Mouse (Mus musculus) embryonic facial prominence, embryonic 14.5 days (tissue): Measurements from ENCODE around the gene Gnpat. TPM values are rescaled to one million over a fixed set of nuclear protein-coding genes. Genes with fewer than 3 reads are reported as not detected.

Experiments used
- ATAC-seq: fragments of 200-750 bp; cut with Nextera tagmentation; 2 replicates; pipeline ENCODE4 v1.8.0; 2017; ENCODE audit warnings: low read depth, moderate number of reproducible peaks, moderate TSS enrichment
- DNase-seq: peaks from one replicate; pipeline ENCODE4 v3.0.0-alpha.2; 2015; ENCODE audit warnings: low spot score
- H3K27ac ChIP-seq: fragments of 300-500 bp; sonication (generic); replicated peaks from 2 replicates; pipeline ENCODE4 v1.5.1; 2014; ENCODE audit warnings: low read depth, mild to moderate bottlenecking, low read length, moderate library complexity
- H3K27me3 ChIP-seq: fragments of 300-500 bp; sonication (generic); replicated peaks from 2 replicates; pipeline ENCODE4 v1.6.1; 2014; ENCODE audit warnings: low read length; ENCODE audit not compliant: control insufficient read depth, insufficient read depth
- H3K36me3 ChIP-seq: fragments of 300-500 bp; sonication (generic); 2 replicates; pipeline ENCODE4 v1.6.1; 2014; ENCODE audit warnings: low read length, mixed read lengths; ENCODE audit not compliant: control insufficient read depth, insufficient read depth
- H3K4me1 ChIP-seq: fragments of 300-500 bp; sonication (generic); 2 replicates; pipeline ENCODE4 v1.6.1; 2014; ENCODE audit warnings: antibody characterized with exemption, low read length; ENCODE audit not compliant: control insufficient read depth, insufficient read depth
- H3K4me2 ChIP-seq: fragments of 300-500 bp; sonication (generic); 2 replicates; pipeline ENCODE4 v1.6.1; 2014; ENCODE audit warnings: low read depth, mild to moderate bottlenecking, low read length, moderate library complexity, mixed read lengths
- H3K4me3 ChIP-seq: fragments of 300-500 bp; sonication (generic); 2 replicates; pipeline ENCODE4 v1.5.1; 2014; ENCODE audit warnings: low read depth, mild to moderate bottlenecking, low read length
- H3K9ac ChIP-seq: fragments of 300-500 bp; sonication (generic); 2 replicates; pipeline ENCODE4 v1.6.1; 2014; ENCODE audit warnings: low read depth, mild to moderate bottlenecking, low read length, moderate library complexity, mixed read lengths
- H3K9me3 ChIP-seq: fragments of 300-500 bp; sonication (generic); 2 replicates; pipeline ENCODE4 v1.6.1; 2016; ENCODE audit warnings: low read length; ENCODE audit not compliant: control insufficient read depth
- WGBS: fragments of 180-500 bp; shearing (Covaris S2); extraction: QIAGEN DNeasy Blood & Tissue Kit; methylation state at CpG from one replicate; pipeline ENCODE4 v1.1.7; 2014; 5-methylcytosine and 5-hydroxymethylcytosine counted together
- polyA plus RNA-seq: library from polyadenylated mRNA; unstranded; fragments of >200 nt; fragmentation: Nextera tagmentation; extraction: Ambion mirVana; gene quantifications from 2 replicates; pipeline ENCODE4 v1.2.1, GENCODE M21; 2014

Gene Gnpat
- polyA plus RNA-seq, 1 experiment from 2014 or later, result 97.8 TPM

DNA sequence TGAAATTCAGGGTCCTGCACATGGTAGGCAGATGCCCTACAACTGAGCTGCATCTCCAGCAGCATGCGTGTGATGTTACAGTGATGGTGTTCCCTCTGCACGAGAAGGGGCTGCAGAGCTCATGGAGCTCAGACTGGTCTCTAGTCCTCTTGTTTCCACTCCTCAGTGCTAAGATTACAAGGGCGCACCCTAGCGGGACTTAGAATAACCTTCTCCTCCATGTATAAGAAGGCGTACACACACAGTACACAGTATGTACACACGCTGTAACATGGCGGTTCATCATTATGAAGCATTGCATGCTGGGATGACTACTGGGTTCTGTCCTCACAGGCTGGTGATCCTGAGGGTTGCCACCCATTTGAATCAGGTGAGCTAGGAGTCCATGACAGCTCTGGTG is 9.2 kb downstream of the Gnpat start:
- H3K36me3 ChIP-seq, result peaks cover 64% of the 10 kb centered on the region

GRCm38 (mm10) chr8:124872690-124873089 is 9.9 kb downstream of the Gnpat start:
- peaks cover 70% of the 10 kb centered on the region for H3K36me3 ChIP-seq
- H3K9me3 ChIP-seq, result no peaks in the 10 kb centered on the region
- H3K4me2 ChIP-seq, result no peak overlapping the region
- no peaks in the 10 kb centered on the region for H3K27me3 ChIP-seq
- no peaks in the 10 kb centered on the region for H3K4me1 ChIP-seq
- H3K9ac ChIP-seq, result no peak overlapping the region
- no peak overlapping the region for H3K27ac ChIP-seq
- DNase-seq (no peak), ATAC-seq (no peak)
- WGBS, result 97% methylated on average over 5 of the region's 5 CpGs
- H3K4me3 ChIP-seq, result no peak overlapping the region

More for the DNA sequence above, 9.2 kb downstream of the Gnpat start:
- no peaks in the 10 kb centered on the region for H3K4me1 ChIP-seq
- no peak overlapping the region for H3K27ac ChIP-seq
- H3K9ac ChIP-seq, result no peak overlapping the region
- WGBS, result 93% methylated on average over 7 of the region's 7 CpGs
- no peak overlapping the region for H3K4me2 ChIP-seq
- H3K4me3 ChIP-seq, result no peak overlapping the region
- DNase-seq, result no peak
- no peaks in the 10 kb centered on the region for H3K27me3 ChIP-seq
- ATAC-seq, result no peak
- H3K9me3 ChIP-seq, result no peaks in the 10 kb centered on the region

DNA sequence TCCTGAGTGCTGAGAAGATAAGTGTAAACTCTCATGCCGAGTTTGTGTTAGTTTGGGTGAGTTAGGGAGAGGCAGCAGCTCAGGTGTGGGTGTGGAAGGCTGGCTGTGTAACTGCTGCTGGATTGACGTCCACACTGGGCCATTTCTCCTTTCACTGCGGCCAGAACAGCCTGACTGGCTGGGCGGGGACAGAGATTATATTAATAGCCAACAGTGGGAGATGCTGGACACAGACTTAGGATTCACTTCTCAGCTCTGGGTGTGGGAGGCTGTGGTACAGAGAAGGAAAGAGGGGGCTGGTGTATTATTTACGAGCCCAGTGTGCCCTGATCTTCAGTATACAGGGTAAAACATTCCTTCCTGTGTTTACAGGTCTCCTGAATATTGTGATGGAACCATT is 15.3 kb downstream of the Gnpat start:
- DNase-seq (no peak), ATAC-seq (no peak)
- H3K27me3 ChIP-seq, result no peaks in the 10 kb centered on the region
- H3K9me3 ChIP-seq, result no peaks in the 10 kb centered on the region
- no peaks in the 10 kb centered on the region for H3K4me1 ChIP-seq
- H3K4me3 ChIP-seq, result no peak overlapping the region
- H3K36me3 ChIP-seq, result peaks cover 94% of the 10 kb centered on the region
- WGBS, result 83% methylated on average over 5 of the region's 5 CpGs
- no peak overlapping the region for H3K27ac ChIP-seq
- H3K9ac ChIP-seq, result no peak overlapping the region
- H3K4me2 ChIP-seq, result no peak overlapping the region

GRCm38 (mm10) chr8:124878946-124879526 is 16.2 kb downstream of the Gnpat start:
- DNase-seq (no peak), ATAC-seq (no peak)
- H3K4me1 ChIP-seq, result no peaks in the 10 kb centered on the region
- no peak overlapping the region for H3K4me3 ChIP-seq
- no peaks in the 10 kb centered on the region for H3K27me3 ChIP-seq
- H3K27ac ChIP-seq, result no peak overlapping the region
- peaks cover 94% of the 10 kb centered on the region for H3K36me3 ChIP-seq
- 87% methylated on average over 10 of the region's 10 CpGs for WGBS
- no peak overlapping the region for H3K4me2 ChIP-seq
- no peaks in the 10 kb centered on the region for H3K9me3 ChIP-seq
- H3K9ac ChIP-seq, result no peak overlapping the region

GRCm38 (mm10) chr8:124888385-124888784 is 25.6 kb downstream of the Gnpat start:
- no peaks in the 10 kb centered on the region for H3K27me3 ChIP-seq
- H3K27ac ChIP-seq, result no peak overlapping the region
- 95% methylated on average over 5 of the region's 5 CpGs for WGBS
- no peak overlapping the region for H3K4me2 ChIP-seq
- 0 out of 2 replicates have a peak, but pooled peaks cover 4% of the 10 kb centered on the region for H3K9me3 ChIP-seq
- peaks cover 86% of the 10 kb centered on the region for H3K36me3 ChIP-seq
- no peak overlapping the region for H3K4me3 ChIP-seq
- H3K4me1 ChIP-seq, result no peaks in the 10 kb centered on the region
- no peak for ATAC-seq
- DNase-seq, result no peak
- H3K9ac ChIP-seq, result no peak overlapping the region

DNA sequence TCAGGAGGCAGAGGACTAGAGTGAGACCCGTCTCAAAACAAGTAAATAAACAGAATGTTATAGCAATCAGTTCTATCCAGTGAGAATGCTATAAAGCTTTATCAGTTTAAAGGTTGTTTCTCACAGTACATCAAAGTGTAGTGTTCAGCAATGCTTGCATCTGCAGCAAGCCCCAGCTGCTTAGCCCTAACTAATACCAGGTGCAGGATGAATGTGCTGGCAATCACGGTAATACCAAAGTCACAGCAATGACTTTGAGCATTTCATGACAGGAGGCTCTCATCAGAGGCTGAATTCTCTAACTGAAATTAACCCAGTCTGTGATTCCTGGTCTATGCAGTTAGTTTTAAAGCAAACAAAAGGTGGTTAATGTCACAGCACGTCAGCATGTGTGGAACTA is 29.8 kb downstream of the Gnpat start:
- WGBS, result 38% methylated on average over 3 of the region's 3 CpGs
- ATAC-seq, result no peak
- Histone ChIP-seq H3K27ac (no peak overlapping the region; the same call in 1 of the 2 replicates), H3K36me3 (peaks cover 66% of the 10 kb centered on the region), H3K9me3 (0 out of 2 replicates have a peak, but pooled peaks cover 4% of the 10 kb centered on the region), H3K4me2 (no peak overlapping the region), H3K9ac (no peak overlapping the region), H3K4me3 (no peak overlapping the region), H3K27me3 (no peaks in the 10 kb centered on the region), H3K4me1 (peaks cover 8% of the 10 kb centered on the region)
- peak; percentile 37 for DNase-seq

- peak overlapping the region; percentile 90 for H3K4me3 ChIP-seq
- WGBS, result 71% methylated on average over 26 of the region's 26 CpGs
- H3K36me3 ChIP-seq, result peaks cover 50% of the 10 kb centered on the region
- H3K4me2 ChIP-seq, result peak overlapping the region; percentile 91
- H3K9ac ChIP-seq, result peak overlapping the region; percentile 82
- peaks cover 13% of the 10 kb centered on the region for H3K4me1 ChIP-seq
- DNase-seq (peak; percentile 31), ATAC-seq (no peak)
- no peaks in the 10 kb centered on the region for H3K27me3 ChIP-seq
- 0 out of 2 replicates have a peak overlapping the region, but pooled peaks have one; percentile 70 for H3K27ac ChIP-seq
- H3K9me3 ChIP-seq, result no peaks in the 10 kb centered on the region
These were observed 33.3 kb downstream of the Gnpat start for GRCm38 (mm10) chr8:124896010-124896631.

DNA sequence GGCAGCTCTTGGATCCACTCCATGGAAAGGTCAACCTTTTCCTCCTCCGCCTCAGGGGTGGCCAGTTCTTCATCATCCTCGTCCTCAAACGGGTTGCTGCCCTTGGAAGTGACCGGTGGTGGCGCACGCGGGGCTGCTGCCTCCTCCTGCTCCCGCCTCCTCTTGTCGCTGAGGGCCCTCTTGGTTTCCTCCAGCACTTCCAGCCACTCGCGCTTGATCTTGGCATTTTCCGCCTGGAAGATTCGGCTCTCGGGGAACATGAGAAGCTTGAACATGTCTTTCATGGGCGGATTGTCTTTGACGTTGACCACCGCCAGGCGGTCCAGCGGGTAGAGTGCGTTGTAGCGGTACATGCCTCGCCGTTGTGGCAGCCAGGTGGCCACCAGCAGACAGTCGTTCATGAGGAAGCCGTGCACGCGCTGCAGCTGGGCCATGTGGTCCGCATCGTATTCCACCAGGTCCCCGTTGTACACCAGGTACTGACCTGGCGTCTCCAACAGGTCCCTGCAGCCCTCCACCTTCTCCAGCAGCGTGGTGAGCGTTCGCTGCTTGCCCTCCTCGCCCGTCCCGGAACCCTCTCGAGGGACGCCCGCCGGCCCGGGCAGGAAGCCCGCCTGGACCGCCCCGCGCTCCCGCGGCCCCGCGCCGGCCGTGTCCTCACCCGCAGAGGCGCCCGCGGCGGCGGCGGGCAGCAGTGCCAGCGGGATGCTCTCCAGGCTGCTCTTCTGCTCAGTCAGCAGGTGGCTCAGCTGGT is 34.0 kb downstream of the Gnpat start:
- Histone ChIP-seq H3K4me1 (peaks cover 13% of the 10 kb centered on the region), H3K4me2 (peak overlapping the region; percentile 91), H3K27me3 (no peaks in the 10 kb centered on the region), H3K9ac (peak overlapping the region; percentile 82), H3K27ac (peak overlapping the region; percentile 70), H3K36me3 (peaks cover 48% of the 10 kb centered on the region), H3K9me3 (no peaks in the 10 kb centered on the region), H3K4me3 (peak overlapping the region; percentile 90)
- DNase-seq (peak; percentile 73), ATAC-seq (peak; percentile 35)
- 2% methylated on average over 44 of the region's 60 CpGs for WGBS
